Mouse (Mus musculus): ENCODE results near the gene Cdc42bpg. TPM values are rescaled to one million over a fixed set of nuclear protein-coding genes. Genes with fewer than 3 reads are reported as not detected.

Gene Cdc42bpg
- polyA plus RNA-seq, 1 experiment from 2014 or later = 1.2 TPM

GRCm38 (mm10) chr19:6364842-6365241, 58.6 kb downstream of the Cdc42bpg start:
- 1% methylated on average over 2 of the region's 2 CpGs for WGBS
- ATAC-seq (replicated peaks; ENCODE audit: low FRiP score) = no peak
- H3K4me3 ChIP-seq (ENCODE audit: low read depth, low read length) = peak overlapping the region; percentile 98
- peaks cover 16% of the 10 kb centered on the region for H3K4me1 ChIP-seq (replicated peaks; ENCODE audit: control insufficient read depth, insufficient read depth, low read length)
- H3K4me2 ChIP-seq = peak overlapping the region; percentile 96
- peak overlapping the region; percentile 99 for H3K27ac ChIP-seq (ENCODE audit: low read depth, low read length)
- H3K9me3 ChIP-seq (ENCODE audit: control insufficient read depth, low read length) = no peaks in the 10 kb centered on the region
- peaks cover 37% of the 10 kb centered on the region for H3K36me3 ChIP-seq (ENCODE audit: control insufficient read depth, insufficient read depth, low read length)
- H3K9ac ChIP-seq (ENCODE audit: low read depth, low read length) = peak overlapping the region; percentile 100
- DNase-seq (ENCODE audit: low spot score) = no peak
- H3K27me3 ChIP-seq (replicated peaks; ENCODE audit: control insufficient read depth, insufficient read depth, low read length) = no peaks in the 10 kb centered on the region

- Histone ChIP-seq H3K4me2 (no peak overlapping the region), H3K9ac (ENCODE audit: low read depth, low read length) (no peak overlapping the region), H3K27ac (ENCODE audit: low read depth, low read length) (no peak overlapping the region), H3K4me1 (replicated peaks; ENCODE audit: control insufficient read depth, insufficient read depth, low read length) (peaks cover 8% of the 10 kb centered on the region), H3K4me3 (ENCODE audit: low read depth, low read length) (no peak overlapping the region), H3K36me3 (ENCODE audit: control insufficient read depth, insufficient read depth, low read length) (peaks cover 80% of the 10 kb centered on the region), H3K27me3 (replicated peaks; ENCODE audit: control insufficient read depth, insufficient read depth, low read length) (no peaks in the 10 kb centered on the region), H3K9me3 (ENCODE audit: control insufficient read depth, low read length) (no peaks in the 10 kb centered on the region)
- ATAC-seq (replicated peaks; ENCODE audit: low FRiP score) (no peak), DNase-seq (ENCODE audit: low spot score) (no peak)
- 90% methylated on average over 2 of the region's 2 CpGs for WGBS
Observed at GRCm38 (mm10) chr19:6370175-6370574, 63.9 kb downstream of the Cdc42bpg start.

- H3K4me2 ChIP-seq = no peak overlapping the region
- H3K27ac ChIP-seq (ENCODE audit: low read depth, low read length) = no peak overlapping the region
- no peaks in the 10 kb centered on the region; the same call in 1 of the 2 replicates for H3K4me1 ChIP-seq (replicated peaks; ENCODE audit: control insufficient read depth, insufficient read depth, low read length)
- DNase-seq (ENCODE audit: low spot score) (no peak), ATAC-seq (replicated peaks; ENCODE audit: low FRiP score) (no peak)
- H3K36me3 ChIP-seq (ENCODE audit: control insufficient read depth, insufficient read depth, low read length) = peaks cover 87% of the 10 kb centered on the region
- no peak overlapping the region for H3K4me3 ChIP-seq (ENCODE audit: low read depth, low read length)
- no peaks in the 10 kb centered on the region for H3K9me3 ChIP-seq (ENCODE audit: control insufficient read depth, low read length)
- no peak overlapping the region for H3K9ac ChIP-seq (ENCODE audit: low read depth, low read length)
- H3K27me3 ChIP-seq (replicated peaks; ENCODE audit: control insufficient read depth, insufficient read depth, low read length) = no peaks in the 10 kb centered on the region
- 97% methylated on average over 3 of the region's 3 CpGs for WGBS
Observed at GRCm38 (mm10) chr19:6372433-6372832, 66.2 kb downstream of the Cdc42bpg start.

GRCm38 (mm10) chr19:6373539-6374400, 67.5 kb downstream of the Cdc42bpg start:
- Histone ChIP-seq H3K9me3 (ENCODE audit: control insufficient read depth, low read length) (no peaks in the 10 kb centered on the region), H3K9ac (ENCODE audit: low read depth, low read length) (no peak overlapping the region), H3K36me3 (ENCODE audit: control insufficient read depth, insufficient read depth, low read length) (peaks cover 89% of the 10 kb centered on the region), H3K4me2 (no peak overlapping the region), H3K4me1 (replicated peaks; ENCODE audit: control insufficient read depth, insufficient read depth, low read length) (no peaks in the 10 kb centered on the region; the same call in 1 of the 2 replicates), H3K4me3 (ENCODE audit: low read depth, low read length) (no peak overlapping the region), H3K27ac (ENCODE audit: low read depth, low read length) (no peak overlapping the region; the same call in 1 of the 2 replicates), H3K27me3 (replicated peaks; ENCODE audit: control insufficient read depth, insufficient read depth, low read length) (no peaks in the 10 kb centered on the region)
- peak; percentile 75 for DNase-seq (ENCODE audit: low spot score)
- peak; percentile 45 for ATAC-seq (replicated peaks; ENCODE audit: low FRiP score)
- 64% methylated on average over 12 of the region's 12 CpGs for WGBS

GRCm38 (mm10) chr19:6374571-6374970, 68.3 kb downstream of the Cdc42bpg start:
- no peak for ATAC-seq (replicated peaks; ENCODE audit: low FRiP score)
- H3K9me3 ChIP-seq (ENCODE audit: control insufficient read depth, low read length) = no peaks in the 10 kb centered on the region

More at GRCm38 (mm10) chr19:6374571-6374970, 68.3 kb downstream of the Cdc42bpg start:
- H3K36me3 ChIP-seq (ENCODE audit: control insufficient read depth, insufficient read depth, low read length) = peaks cover 83% of the 10 kb centered on the region
- DNase-seq (ENCODE audit: low spot score) = no peak
- 96% methylated on average over 10 of the region's 10 CpGs for WGBS
- H3K4me3 ChIP-seq (ENCODE audit: low read depth, low read length) = no peak overlapping the region
- H3K27ac ChIP-seq (ENCODE audit: low read depth, low read length) = no peak overlapping the region
- no peak overlapping the region for H3K9ac ChIP-seq (ENCODE audit: low read depth, low read length)
- H3K4me2 ChIP-seq = no peak overlapping the region
- H3K4me1 ChIP-seq (replicated peaks; ENCODE audit: control insufficient read depth, insufficient read depth, low read length) = no peaks in the 10 kb centered on the region; the same call in 1 of the 2 replicates
- no peaks in the 10 kb centered on the region for H3K27me3 ChIP-seq (replicated peaks; ENCODE audit: control insufficient read depth, insufficient read depth, low read length)

MicroRNA genes within 50 kb of the gene (microRNA counts, 519-probe panel; counts per million panel counts)
- 5,357 counts per million, percentile 48 among the panel's probes with 10 or more counts for microRNA mmu-miR-192

Small RNA genes lying within 50 kb of the gene (microRNA-seq; reads per million reads assigned to microRNA genes)
- 1,092 reads per million, percentile 73 among the genes with 10 or more reads in this experiment for gene Mir192 (ENCODE audit: borderline number of aligned reads)
- gene Mir194-2 (ENCODE audit: borderline number of aligned reads) = 1,676 reads per million, percentile 78 among the genes with 10 or more reads in this experiment
- 1.4 reads per million for gene Mir6989 (ENCODE audit: borderline number of aligned reads)

Other genes with a start within 250 kb of the Cdc42bpg start
- gene Mrpl49, start 248.7 kb upstream of the Cdc42bpg start, polyA plus RNA-seq (2014; fragmentation: Nextera tagmentation; extraction: Ambion mirVana) = 84.5 and 93.9 TPM in 2 replicates
- gene Fau, start 248.6 kb upstream of the Cdc42bpg start, polyA plus RNA-seq (2014; fragmentation: Nextera tagmentation; extraction: Ambion mirVana) = 1,022 and 1,135 TPM in 2 replicates
- gene Znhit2, start 245.3 kb upstream of the Cdc42bpg start, polyA plus RNA-seq (2014; fragmentation: Nextera tagmentation; extraction: Ambion mirVana) = 38.7 and 42.3 TPM in 2 replicates
- 28.6 and 30.8 TPM in 2 replicates for gene Tm7sf2, start 238.1 kb upstream of the Cdc42bpg start, polyA plus RNA-seq (2014; fragmentation: Nextera tagmentation; extraction: Ambion mirVana)
- gene Vps51, start 229.2 kb upstream of the Cdc42bpg start, polyA plus RNA-seq (2014; fragmentation: Nextera tagmentation; extraction: Ambion mirVana) = 54.8 and 57.1 TPM in 2 replicates
- not detected in 2 replicates for gene Tmem262, start 226.4 kb upstream of the Cdc42bpg start, polyA plus RNA-seq (2014; fragmentation: Nextera tagmentation; extraction: Ambion mirVana)
- 0.75 and 2.2 TPM in 2 replicates for gene Gm28374, start 224.2 kb upstream of the Cdc42bpg start, polyA plus RNA-seq (2014; fragmentation: Nextera tagmentation; extraction: Ambion mirVana)
- gene Zfpl1, start 221.5 kb upstream of the Cdc42bpg start, polyA plus RNA-seq (2014; fragmentation: Nextera tagmentation; extraction: Ambion mirVana) = 50.4 and 52.3 TPM in 2 replicates
- gene Cdca5, start 221.5 kb upstream of the Cdc42bpg start, polyA plus RNA-seq (2014; fragmentation: Nextera tagmentation; extraction: Ambion mirVana) = 50.8 and 55.3 TPM in 2 replicates
- gene AC131692.1, start 212.0 kb upstream of the Cdc42bpg start, polyA plus RNA-seq (2014; fragmentation: Nextera tagmentation; extraction: Ambion mirVana) = 0.43 and 0.51 TPM in 2 replicates
- 2.0 and 2.4 TPM in 2 replicates for gene Naaladl1, start 200.7 kb upstream of the Cdc42bpg start, polyA plus RNA-seq (2014; fragmentation: Nextera tagmentation; extraction: Ambion mirVana)
- gene Sac3d1, start 187.8 kb upstream of the Cdc42bpg start, polyA plus RNA-seq (2014; fragmentation: Nextera tagmentation; extraction: Ambion mirVana) = 56.1 and 60.8 TPM in 2 replicates
- gene Snx15, start 178.2 kb upstream of the Cdc42bpg start, polyA plus RNA-seq (2014; fragmentation: Nextera tagmentation; extraction: Ambion mirVana) = 34.6 and 35.1 TPM in 2 replicates
- gene Batf2, start 165.5 kb upstream of the Cdc42bpg start, polyA plus RNA-seq (2014; fragmentation: Nextera tagmentation; extraction: Ambion mirVana) = 0.15 TPM in 1 of 2 replicates, not detected in the other
- 70.6 and 73.4 TPM in 2 replicates for gene Arl2, start 164.9 kb upstream of the Cdc42bpg start, polyA plus RNA-seq (2014; fragmentation: Nextera tagmentation; extraction: Ambion mirVana)
- not detected in 2 replicates for gene Majin, start 122.1 kb upstream of the Cdc42bpg start, polyA plus RNA-seq (2014; fragmentation: Nextera tagmentation; extraction: Ambion mirVana)
- 0.70 TPM in 1 of 2 replicates, not detected in the other for gene Gpha2, start 80.1 kb upstream of the Cdc42bpg start, polyA plus RNA-seq (2014; fragmentation: Nextera tagmentation; extraction: Ambion mirVana)
- 10.5 and 12.0 TPM in 2 replicates for gene Ppp2r5b, start 70.6 kb upstream of the Cdc42bpg start, polyA plus RNA-seq (2014; fragmentation: Nextera tagmentation; extraction: Ambion mirVana)
- gene Atg2a, start 64.8 kb upstream of the Cdc42bpg start, polyA plus RNA-seq (2014; fragmentation: Nextera tagmentation; extraction: Ambion mirVana) = 10.4 and 13.5 TPM in 2 replicates
- gene Ehd1, start 29.7 kb upstream of the Cdc42bpg start, polyA plus RNA-seq (2014; fragmentation: Nextera tagmentation; extraction: Ambion mirVana) = 96.5 and 105 TPM in 2 replicates
- gene Men1, start 28.5 kb downstream of the Cdc42bpg start, polyA plus RNA-seq (2014; fragmentation: Nextera tagmentation; extraction: Ambion mirVana) = 53.8 and 59.7 TPM in 2 replicates
- 12.9 and 14.2 TPM in 2 replicates for gene Map4k2, start 34.7 kb downstream of the Cdc42bpg start, polyA plus RNA-seq (2014; fragmentation: Nextera tagmentation; extraction: Ambion mirVana)
- 194 and 203 TPM in 2 replicates for gene Sf1, start 57.2 kb downstream of the Cdc42bpg start, polyA plus RNA-seq (2014; fragmentation: Nextera tagmentation; extraction: Ambion mirVana)
- gene Pygm, start 77.9 kb downstream of the Cdc42bpg start, polyA plus RNA-seq (2014; fragmentation: Nextera tagmentation; extraction: Ambion mirVana) = 1.4 and 4.3 TPM in 2 replicates
- 97.6 and 105 TPM in 2 replicates for gene Rasgrp2, start 92.9 kb downstream of the Cdc42bpg start, polyA plus RNA-seq (2014; fragmentation: Nextera tagmentation; extraction: Ambion mirVana)
- gene Nrxn2, start 112.3 kb downstream of the Cdc42bpg start, polyA plus RNA-seq (2014; fragmentation: Nextera tagmentation; extraction: Ambion mirVana) = 1.1 and 1.6 TPM in 2 replicates
- gene Slc22a12, start 236.6 kb downstream of the Cdc42bpg start, polyA plus RNA-seq (2014; fragmentation: Nextera tagmentation; extraction: Ambion mirVana) = not detected in 2 replicates